Mouse (Mus musculus) ES-E14 (cell line): Measurements from ENCODE around the gene Ndufaf8.

Source experiments
- CHD2 ChIP-seq: IDR thresholded peaks from 2 replicates; pipeline ENCODE4 v1.6.1; 2014; ENCODE audit warnings: mild to moderate bottlenecking, low read depth, low read length, inconsistent platforms
- MAFK ChIP-seq: IDR thresholded peaks from 2 replicates; pipeline ENCODE4 v1.6.1; 2014; ENCODE audit warnings: mild to moderate bottlenecking, low read depth, low read length, inconsistent platforms; ENCODE audit not compliant: insufficient read depth
- ZNF384 ChIP-seq: IDR thresholded peaks from 2 replicates; pipeline ENCODE4 v1.6.1; 2012; ENCODE audit warnings: low read depth, low read length, inconsistent platforms

- TF ChIP-seq ZNF384 (no peak), MAFK (no peak), CHD2 (no peak)
Measured at GRCm38 (mm10) chr11:120064006-120064667, 34.6 kb upstream of the Ndufaf8 start.
